Mouse (Mus musculus) embryo, embryonic 9.5 days (tissue): ENCODE data around the gene Card11.

Experiments
- DNase-seq: peaks from one replicate; pipeline ENCODE4 v3.0.0-alpha.2; 2017; ENCODE audit errors: extremely low spot score

Gene Card11

DNA sequence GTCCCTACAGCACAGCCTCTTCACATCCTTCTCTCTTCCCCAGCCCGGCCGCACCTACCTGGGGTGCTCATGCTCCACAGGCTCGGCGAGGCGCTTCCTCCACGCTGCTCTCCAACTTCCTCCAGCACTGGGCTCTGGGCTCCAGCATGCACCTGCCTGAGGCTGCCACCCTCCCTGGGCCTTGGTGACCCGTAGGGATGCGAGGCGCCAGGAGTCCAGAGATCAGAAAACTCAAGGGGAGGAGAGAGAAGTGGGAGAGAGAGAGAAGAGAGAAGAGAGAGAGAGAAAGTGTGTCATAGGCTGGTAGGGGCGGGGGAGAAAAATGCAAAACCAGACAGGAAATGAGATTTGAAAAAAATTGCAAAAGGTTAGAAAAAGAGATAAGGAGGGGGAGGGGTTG, at the start of gene Card11:
Card11 (minus strand) TSS at position 234 of the 400 bp plus-strand sequence.
- no peak for DNase-seq

DNA sequence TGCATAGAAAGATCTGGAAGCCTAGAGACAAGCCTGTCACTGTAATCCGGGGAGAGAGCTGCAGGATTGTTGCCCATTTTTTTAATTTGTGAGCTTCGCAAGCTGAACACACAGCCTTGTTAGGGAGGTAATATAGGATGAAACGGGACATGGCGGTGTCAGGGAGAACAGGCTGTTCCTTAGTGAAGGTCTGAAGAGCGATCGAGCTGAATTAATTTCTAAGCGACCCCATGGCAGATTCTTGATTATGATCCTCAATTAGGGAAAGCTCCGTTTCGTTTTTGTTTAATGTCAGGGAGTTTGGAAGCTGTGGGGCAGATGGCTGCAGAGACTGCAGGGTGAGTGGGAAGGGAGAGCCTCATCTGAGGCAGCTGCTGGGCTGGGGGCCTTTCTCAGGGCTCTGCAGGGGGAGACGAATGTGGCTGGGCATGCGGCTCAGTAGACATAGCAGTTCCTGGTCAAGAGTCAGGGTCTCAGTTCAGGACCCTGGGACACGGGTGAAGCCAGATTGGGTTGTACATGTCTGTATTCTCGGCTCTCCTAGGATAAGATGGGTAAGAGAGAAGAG, 47.4 kb upstream of the Card11 start:
- no peak for DNase-seq

DNA sequence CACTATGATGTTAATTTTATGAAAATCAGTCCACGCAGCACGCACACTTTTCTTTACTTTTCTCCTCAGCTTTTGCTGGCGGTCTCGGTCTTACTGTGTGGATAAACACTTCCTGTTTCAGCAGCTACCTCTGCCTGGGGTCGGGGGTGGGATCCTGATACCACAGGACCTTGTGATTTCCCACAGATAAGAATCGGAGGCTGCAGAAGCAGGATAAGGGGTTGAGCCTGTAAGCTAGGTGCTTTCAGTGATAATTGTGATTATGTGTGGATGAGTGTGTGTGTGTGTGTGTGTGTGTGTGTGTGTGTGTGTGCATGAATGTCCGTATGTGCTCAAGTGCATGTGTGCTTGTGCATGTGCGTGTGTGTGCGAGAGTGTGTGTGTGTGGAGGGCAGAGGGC, 44.6 kb upstream of the Card11 start:
- no peak for DNase-seq

DNA sequence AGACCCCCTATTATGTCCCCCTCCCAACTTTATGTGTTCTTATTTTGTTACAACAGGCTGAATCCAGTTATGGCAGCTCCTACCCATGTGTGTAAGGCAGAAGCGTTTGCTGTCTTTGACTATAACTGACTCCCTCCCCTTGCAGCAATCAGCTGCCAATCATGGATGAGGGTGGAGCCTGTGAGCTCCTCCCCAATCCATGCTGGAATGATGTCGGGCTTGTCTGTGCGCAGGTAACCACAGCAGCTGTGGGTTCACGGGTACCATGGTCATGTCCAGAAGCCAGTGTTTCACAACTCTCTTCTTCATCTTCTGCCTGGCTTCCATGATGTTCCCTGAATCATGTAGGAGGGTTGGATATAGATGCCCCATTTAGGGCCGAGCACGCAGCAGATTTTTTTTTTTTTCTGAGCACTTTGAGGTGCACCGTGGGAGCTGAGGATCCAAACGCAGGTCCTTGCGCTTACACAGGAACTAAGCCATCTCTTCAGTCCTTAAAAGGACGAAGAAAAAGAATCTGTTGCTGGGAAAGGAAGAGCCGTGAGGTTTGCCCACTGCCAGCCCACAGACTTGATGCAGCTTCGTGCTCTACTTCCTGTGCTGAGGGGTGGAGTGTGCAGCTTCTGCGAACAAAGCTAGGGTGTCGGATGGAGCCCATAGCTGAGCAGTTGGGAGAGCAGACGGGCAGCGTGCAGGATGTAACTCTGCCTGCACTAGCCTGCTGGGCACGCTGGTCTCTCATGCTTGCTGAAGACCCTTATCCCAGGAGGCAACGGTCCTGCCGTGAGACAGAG, 43.5 kb upstream of the Card11 start:
- DNase-seq, result no peak

DNA sequence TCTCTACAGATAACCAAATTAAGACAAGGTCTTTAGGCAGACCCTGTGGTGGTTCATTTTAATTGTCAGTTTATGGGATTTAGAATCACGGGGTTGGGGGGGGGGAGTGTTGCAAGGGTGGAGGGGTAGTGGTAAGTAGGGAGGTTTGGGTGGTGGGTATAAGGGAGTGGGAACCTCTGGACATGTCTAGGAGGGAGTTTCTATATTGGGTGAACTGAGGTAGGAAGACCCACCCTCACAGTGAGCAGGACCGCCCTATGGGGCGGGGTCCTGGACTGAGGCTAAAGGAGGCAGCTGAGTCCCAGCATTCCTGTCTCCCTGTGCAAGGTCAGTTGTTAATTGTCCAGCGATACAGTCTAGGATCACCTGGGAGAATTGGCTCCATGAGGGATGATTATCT, 42.0 kb upstream of the Card11 start:
- no peak for DNase-seq

DNA sequence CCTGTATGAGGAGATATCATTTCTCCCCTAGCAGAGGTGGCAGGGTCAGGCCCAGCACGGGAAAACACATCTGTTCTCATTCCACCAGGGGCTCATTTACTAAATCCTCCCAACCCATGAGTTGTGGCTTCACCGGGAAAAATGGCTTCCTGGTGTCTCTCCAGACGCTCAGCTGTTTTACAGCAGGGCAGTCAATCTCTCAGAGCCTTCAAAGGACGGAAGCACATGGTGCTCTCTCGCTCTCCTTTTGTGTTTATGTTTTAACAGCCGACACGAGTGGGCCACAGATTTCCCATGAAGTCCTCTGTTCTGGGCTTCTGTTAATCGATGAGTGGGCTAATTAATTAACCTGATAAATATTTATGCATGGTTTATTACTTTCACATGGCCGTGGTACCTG, 40.5 kb upstream of the Card11 start:
- DNase-seq, result no peak

DNA sequence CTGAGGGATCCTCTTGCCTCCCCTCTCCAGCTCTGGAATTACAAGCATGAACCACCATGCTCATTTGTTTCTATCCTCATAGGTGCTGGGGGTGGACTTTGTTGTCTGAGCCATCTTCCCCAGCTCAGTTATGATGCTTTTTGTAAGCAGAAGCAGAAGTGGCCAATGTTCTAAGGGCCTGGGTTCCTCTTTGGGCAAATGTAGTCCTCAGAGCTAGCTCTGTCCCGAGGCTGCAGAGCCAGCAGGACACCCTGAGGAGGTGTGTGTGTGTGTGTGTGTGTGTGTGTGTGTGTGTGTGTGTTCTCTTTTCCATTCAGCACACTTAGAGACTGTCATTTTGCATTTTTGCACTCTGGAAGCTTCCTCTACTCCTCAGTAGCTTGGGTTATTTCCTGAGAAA, 38.0 kb upstream of the Card11 start:
- DNase-seq, result no peak

DNA sequence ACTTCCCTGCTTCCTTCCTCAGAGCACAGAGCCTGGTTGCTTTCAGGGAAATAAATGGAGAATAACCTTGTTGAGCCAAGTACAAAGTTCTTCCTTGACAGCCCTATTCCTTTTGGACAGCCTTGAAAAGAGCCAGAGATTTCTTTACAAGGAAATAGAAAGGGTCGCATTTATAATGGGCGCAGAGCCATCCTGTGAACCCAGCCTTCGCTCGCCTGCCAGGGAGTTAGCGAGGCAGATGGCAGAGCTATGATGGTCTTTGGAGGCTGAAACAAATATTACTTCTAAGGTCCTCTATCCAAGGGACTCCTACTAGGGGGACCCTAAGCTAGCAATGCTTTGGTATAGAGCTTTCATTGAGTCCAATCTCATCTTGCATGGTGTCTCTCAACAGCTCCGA, 35.0 kb upstream of the Card11 start:
- DNase-seq, result no peak

DNA sequence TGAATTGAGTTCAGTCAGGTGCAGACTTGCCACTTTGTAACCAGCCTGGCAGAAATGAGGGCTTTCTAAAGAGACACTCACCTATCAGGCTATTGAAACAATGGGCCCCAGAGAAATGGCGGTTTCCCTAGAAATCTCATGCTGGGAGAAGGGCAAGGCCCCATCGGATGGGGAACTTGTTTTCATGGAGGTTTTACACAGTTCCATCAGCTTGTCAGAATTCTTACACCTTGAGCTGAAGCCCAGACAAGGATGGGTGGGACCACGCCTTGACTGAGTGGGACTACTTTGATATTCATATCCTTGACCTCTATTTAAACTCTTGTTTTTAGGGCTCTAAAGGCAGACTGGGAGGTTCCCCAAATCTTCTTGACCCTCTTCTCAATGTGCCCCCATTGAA, 33.9 kb upstream of the Card11 start:
- no peak for DNase-seq

DNA sequence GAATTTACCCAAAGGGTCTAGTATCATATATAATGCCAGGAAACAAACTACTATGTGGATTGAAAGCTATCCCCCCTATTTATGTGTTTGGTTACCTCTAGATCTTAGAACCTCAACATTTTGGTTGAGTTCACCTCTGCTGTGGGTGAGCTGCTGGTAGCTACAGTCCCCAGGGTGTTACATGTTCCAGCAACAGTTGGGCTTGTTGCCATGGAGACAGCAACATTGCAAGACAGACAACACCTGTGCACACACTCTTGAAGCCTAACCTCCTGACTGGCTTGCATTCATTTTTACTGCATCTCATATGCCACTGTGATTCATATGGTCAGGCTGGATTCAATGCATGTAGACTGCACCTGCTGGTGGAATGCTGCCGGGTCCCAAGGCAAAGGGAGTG, 32.6 kb upstream of the Card11 start:
- DNase-seq, result no peak

DNA sequence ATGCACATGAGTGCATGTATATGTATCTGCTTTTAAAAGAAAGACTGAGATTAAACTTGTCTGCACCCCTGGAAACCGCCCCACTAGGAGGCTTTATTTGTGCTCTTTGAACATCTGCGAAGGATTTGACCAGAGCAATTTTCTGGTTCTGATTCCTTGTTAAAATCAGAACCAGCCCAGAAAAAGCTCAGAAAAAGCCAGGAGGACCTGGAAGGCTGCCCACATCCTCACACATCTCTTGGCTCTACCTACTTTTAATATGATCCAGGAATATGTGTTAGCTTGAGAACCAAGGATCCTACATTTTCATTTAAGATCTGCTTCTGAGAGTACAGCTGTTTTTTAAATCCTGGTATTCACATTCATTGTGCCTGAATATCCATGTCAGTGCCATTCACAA, 29.0 kb upstream of the Card11 start:
- no peak for DNase-seq

DNA sequence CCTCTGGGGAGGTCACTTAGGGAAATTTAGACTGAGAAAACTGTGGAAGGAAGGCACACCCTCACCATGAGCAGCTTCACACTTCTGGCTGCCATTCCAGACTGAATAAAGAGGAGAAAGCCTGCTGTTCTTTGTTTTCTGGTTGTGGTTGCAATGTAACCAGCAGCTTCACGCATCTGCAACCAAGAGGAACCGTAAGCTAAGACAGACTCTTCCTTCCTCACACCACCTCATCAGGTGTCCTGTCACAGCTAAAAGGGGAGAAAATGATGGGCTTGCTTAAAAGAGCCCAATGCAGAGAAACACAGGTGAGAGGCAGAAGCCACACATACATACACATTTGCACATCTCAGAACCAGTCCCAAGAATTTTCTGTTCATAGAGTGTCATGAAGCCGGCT, 25.3 kb upstream of the Card11 start:
- DNase-seq, result no peak

DNA sequence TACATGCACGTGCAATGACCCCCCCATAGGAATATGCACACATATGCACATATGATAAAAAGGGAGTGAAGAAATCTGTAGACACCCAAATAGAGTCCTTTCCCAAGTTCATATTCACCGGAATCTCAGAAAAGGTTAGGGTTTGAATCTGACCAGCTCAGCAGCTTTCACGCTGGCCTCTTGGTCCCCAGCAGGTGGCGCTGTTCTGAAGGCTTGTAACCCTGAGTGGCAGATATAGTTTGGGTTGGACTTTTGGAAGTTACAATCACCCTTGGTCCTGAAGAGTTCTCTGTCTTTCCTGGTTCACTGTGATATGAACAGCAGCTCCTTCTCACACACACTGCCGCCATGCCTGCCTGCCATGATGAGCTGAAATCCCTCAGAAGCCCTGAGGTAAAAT, 24.1 kb upstream of the Card11 start:
- no peak for DNase-seq

DNA sequence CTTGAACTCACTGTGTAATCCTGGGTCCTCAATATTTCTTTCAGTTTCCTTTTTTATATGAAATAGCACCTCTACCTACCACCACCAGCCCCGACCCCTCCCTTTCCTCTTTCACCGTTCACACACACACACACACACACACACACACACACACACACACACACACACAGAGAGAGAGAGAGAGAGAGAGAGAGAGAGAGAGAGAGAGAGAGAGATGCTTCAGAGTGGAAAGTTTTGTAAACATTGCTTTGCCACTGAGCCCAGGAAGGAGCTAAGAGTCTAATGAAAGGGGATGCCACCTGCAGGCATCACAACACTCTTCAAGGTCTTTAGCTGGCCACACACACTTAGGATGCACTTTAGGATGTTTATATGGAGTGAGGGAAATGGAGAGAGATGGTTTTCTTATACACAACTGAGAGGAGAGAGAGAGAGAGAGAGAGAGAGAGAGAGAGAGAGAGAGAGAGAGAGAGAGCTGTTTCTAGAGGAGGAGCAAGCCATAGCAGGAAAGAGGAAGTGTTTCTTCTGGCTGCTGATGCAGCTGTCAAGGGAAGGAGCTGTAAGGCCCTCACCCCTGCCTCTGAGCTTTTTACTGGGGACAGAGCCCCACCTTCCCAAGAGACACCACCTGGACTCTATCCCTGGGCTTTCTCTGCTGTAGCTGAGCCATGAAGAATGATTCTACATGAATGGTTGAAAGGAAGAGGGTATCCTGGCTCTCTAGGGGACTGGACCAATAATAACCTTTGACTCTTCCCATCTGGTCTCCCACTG, 17.7 kb upstream of the Card11 start:
- DNase-seq, result no peak

DNA sequence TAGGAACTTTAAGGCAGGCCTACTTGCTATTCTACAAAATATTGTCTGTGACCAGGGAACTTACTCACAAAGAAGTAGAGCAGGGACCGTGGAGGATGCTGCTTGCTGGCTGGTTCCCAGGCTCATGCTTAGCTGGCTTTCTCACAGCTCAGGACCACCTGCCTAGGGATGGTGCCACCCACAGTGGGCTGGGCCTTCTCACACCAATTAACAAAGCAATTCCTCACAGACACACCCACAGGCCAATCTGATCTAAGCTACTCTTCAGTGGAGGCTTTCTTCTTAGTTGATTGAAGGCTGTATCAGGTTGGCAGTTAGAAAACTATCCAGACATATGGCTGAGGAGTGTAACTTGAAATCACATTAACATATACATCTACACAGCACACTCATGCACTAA, 15.7 kb upstream of the Card11 start:
- no peak for DNase-seq

DNA sequence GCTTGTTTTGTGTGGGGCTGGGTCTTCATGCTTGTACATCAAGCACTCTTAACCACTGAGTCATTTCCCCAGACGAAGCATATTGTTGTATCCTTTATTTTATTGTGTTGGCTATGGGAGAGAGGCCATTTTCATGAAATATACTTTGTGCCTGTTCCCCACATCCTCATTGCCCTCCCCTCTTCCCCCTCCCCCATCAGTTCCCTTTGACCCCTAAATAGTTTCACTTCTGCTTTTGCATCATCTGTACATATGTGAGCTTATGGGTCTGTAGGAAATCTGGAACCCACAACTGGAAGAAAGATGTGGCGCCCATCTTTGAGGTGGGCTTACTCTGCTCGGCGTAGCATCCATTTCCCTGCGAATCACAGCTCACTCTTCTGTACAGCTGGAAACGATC, 13.8 kb upstream of the Card11 start:
- no peak for DNase-seq

DNA sequence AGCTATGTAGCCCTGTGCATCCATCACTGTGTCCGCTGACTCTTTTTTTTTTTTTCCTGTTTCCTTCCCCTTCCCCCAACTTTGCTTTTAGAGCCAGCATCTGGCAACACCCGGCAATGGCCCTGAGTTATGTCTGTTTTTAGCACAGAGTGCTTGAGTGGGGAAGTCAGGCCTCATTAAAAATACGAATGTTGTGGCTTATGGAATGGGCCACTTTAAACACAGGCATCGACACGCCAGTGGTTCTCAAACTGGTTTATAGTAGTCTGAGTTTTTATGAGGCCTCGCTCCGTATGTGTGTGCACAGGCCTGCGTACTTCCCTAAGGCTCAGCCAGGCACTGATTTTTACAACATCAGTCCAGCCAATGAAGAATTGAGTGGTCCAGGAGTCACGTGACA, 13.1 kb upstream of the Card11 start:
- DNase-seq, result no peak

DNA sequence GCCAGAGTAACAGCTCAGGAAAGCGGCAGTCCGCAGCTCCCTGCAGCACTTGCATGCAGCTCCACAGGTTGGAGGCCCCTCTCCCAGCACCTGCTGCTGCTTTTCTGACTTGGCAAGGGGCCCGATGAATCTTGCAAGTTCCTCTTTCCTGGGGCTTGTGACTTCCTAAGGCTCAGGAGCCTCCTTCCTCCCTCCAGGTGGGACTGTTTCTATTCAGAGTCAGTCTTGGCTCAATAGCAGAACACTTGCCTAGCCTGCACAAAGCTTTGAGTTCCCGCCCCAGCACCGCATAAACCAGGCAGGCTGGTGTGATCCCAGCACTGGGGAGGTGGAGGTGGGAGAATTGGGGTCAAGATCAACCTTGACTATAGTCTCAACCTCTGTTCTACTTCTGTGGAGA, 5.1 kb upstream of the Card11 start:
- DNase-seq, result no peak

DNA sequence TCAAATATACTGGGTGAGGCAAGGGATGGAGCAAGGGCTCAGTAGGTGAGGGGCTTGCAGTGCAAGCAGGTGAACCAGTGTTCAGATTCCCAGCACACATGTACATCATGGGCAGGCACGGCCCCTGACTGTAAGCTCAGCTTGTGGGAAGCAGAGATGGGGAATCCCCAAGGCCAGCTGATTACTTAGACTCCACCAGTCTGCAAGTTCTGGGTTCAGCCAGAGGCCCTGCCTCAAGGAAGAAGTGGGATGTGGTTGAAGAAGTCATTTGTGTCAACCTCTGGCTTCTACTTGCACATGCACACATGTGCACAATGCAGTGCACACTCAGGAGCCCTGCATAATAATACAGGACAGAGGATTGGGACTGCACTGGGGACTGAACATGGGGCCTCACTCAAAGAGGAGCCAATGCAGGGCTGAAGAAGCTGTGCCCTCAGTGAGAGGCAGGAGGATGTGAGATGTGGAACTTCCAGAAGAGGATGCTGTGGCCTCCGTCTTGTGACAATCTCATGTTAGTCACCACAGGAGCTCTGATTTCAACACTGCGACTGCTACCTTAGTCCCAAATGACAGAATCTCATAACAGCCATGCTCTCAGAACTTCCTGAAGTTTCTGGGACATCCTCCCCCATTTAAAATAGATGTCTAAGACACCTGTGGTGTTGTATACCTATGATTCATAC, 3.8 kb upstream of the Card11 start:
- DNase-seq, result no peak

DNA sequence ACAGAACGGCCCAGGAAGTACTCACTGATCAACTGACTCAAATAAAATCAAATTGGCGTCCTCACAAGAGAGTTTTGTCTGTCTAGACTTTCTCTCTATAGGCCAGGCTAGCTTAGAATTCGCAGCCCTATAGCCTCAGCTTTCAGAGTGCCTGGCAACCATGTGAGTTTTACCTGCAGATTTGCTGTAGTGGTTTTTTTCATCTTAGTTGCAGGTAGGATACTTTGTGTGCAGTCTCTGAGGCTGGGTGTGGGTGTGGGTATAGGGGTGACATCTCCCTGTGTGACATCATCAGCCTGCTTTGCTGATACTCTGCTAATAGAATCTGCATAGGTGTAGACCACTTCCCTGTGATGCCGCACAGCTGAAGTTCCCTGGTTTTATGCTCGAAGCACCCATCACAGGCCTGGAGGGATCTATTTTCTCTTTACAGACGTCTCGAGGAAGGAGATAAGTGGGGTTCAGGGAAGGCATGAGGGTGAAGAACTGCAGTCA, 1.2 kb downstream of the Card11 start:
- DNase-seq, result no peak

DNA sequence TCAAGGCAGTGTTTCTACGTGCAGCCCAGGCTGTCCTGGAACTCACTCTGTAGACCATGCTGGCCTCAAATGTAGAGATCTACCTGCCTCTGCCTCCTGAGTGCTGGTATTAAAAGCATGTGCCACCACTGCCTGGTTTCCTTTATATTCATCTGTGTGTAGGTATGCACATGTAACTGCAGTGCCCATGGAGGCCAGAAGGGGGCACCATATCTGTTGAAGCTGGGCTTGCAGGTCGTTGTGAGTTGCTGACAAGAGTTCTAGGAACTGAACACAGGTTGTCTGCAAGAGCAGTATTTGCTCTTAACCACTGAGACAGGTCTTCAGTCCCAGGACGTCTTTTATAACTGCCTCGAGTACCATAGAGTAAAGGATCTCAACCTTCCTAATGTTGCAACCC, 2.6 kb downstream of the Card11 start:
- DNase-seq, result no peak
